Mouse (Mus musculus) activated CD4-positive, CD25-positive, alpha-beta regulatory T cell, adult 4 months (primary cell): ENCODE measurements at regions not wholly inside any gene's neighbourhood (a gene's known extent, or its start where the extent isn't known, plus 50 kb on each side); places are given as distances from the start of the nearest gene placed in this dataset.

Source experiments
- ATAC-seq: one replicate; pipeline ENCODE4 v1.8.0; 2017

DNA sequence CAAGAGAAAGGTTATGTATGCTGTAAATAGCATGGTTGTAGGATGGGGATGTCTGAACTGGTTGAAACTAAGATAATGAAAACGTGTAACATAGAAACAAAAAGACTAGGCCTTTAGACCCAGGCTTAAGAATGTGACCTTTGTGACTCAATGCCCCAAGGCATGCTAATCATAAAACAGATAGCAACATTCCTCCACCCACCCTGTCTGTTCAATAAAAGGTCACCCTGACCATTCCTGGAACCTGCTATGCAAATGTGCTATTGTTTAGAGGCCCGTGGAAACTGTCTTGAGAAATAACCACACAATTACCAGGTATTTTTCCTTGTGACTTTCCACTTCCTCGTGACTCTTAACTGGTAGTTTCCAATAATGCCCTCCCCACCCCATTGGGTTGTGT lies 288.3 kb upstream of the Alcam start:
- no peak for ATAC-seq

DNA sequence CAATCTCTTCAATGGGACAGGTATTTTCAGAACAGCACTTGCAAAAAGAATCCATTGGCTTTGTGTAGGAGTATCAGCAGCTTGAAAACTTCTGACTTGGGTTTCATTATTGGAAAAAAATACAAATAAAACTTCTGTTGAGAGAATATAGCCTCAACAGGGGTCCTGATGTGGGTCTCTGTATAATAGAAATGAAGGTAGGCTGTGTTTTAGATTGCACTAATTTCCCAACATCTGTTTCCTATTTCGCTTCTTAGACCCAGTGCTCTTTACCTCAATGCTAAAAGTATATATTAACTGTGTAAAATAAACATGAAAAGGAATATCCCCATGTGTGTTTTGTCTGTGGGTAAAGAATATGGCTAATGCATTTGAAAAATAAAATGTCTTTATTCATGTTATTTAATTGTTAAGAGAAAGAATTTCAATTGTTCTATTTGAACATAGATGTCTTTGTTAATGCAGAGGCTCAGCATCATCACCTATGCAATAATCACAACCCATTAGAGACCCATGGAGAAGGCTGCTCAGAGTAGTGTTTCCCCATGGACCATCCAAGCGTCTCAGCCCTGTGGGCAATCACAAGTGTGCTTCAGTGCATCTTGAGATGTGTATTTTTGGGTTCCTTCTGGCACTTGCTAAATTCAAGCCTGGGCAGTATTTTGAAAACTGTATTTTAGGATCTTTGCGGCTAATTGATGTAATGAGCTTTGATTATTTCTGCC lies 272.4 kb upstream of the Alcam start:
- no peak for ATAC-seq

DNA sequence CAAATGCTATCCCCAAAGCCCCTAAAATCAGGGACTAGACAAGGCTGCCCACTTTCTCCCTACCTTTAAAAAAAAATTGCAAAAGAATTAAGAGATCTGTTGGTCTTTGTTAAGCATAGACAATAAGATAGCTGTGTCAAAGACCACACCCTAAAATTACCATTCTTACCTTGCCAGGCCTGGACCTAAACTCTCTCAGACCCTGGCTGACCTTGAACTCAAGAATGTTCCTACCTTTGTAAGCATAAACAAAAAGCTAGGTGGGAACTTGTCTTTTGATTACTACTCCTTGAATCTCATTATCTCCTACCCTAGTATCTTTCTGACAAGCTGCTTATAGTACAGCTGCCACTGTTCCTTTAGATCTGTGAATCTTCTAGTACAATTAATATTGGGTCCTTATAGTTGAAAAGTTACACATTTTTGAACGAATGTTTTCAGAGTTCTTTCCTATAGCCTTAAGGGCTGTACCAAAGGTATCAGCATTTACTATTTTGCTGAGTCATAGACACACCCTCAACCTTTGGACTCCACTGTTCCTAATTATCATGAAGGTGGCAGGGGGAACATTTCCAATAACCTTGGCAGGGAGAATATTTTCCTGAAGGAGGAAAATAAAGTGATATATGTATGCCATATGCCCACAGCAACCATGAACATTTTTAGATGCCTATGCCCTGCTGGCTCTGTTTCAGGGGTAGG lies 264.5 kb upstream of the Alcam start:
- no peak for ATAC-seq

DNA sequence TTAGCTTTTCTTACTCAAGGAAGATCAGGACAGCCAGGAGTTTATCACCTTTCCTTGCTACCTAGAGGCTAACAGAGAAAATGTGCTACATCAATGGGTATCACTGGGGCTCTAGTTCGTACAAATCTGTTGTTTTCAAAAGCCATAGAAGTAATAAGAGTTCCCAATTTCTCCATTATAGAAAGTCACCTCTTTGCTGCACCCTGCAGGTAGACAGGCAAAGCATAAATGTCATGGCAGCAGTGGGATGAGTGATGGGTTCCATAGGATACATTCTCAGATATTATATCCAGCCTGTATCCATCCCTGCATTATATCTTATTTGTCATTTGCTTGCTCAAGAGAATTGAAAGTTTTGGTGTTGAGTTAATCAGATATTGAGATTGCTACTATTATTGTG lies 236.4 kb upstream of the Alcam start:
- no peak for ATAC-seq

DNA sequence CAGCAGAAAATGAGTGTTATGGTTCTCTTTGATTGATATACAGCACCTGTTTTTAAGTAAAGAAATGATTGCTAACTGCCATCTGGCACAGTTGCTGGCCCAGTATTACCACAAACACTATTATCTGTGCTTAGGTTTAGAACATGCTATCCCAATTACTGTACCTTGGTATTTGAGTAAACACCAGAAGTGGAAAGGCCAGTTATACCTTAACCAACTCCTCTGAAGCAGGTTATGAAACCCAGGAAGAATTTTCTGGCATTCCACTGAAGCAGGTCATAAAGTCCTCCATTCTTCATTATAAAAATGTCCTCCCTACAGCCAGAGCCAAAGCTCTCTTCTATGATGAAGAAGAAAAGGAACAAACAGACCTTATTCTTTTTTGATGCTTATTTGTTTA lies 201.0 kb upstream of the Alcam start:
- no peak for ATAC-seq
